Mouse (Mus musculus) limb, embryonic 12.5 days (tissue): ENCODE measurements around the gene Zfp708. TPM values are rescaled to one million over a fixed set of nuclear protein-coding genes. Genes with fewer than 3 reads are reported as not detected.
A peak's percentile ranks its signal among the peaks of the same experiment; 100 is the strongest.
"Not testable (repeated sequence)": the region's sequence is repeated elsewhere in the genome, so short reads cannot be mapped to it uniquely, and the experiment has no call there.

Experiments used
- ATAC-seq: fragments of 200-750 bp; cut with Nextera tagmentation; 2 replicates; pipeline ENCODE4 v1.8.0; 2017; ENCODE audit warnings: low read depth, moderate TSS enrichment; ENCODE audit not compliant: insufficient number of reproducible peaks, insufficient read depth, low FRiP score, low TSS enrichment
- H3K27ac ChIP-seq: fragments of 300-500 bp; sonication (generic); 2 replicates; pipeline ENCODE4 v1.5.1; 2016; ENCODE audit warnings: mild to moderate bottlenecking, moderate library complexity
- H3K27me3 ChIP-seq: fragments of 300-500 bp; sonication (generic); 2 replicates; pipeline ENCODE4 v1.6.1; 2016; ENCODE audit warnings: mild to moderate bottlenecking, moderate library complexity
- H3K36me3 ChIP-seq: fragments of 300-500 bp; sonication (generic); 2 replicates; pipeline ENCODE4 v1.6.1; 2016; ENCODE audit warnings: mild to moderate bottlenecking, moderate library complexity
- H3K4me1 ChIP-seq: fragments of 300-500 bp; sonication (generic); replicated peaks from 2 replicates; pipeline ENCODE4 v1.6.1; 2016
- H3K4me2 ChIP-seq: fragments of 300-500 bp; sonication (generic); 2 replicates; pipeline ENCODE4 v1.6.1; 2016; ENCODE audit warnings: mild to moderate bottlenecking, moderate library complexity
- H3K4me3 ChIP-seq: fragments of 300-500 bp; sonication (generic); replicated peaks from 2 replicates; pipeline ENCODE4 v1.5.1; 2016; ENCODE audit warnings: mild to moderate bottlenecking
- H3K9ac ChIP-seq: fragments of 300-500 bp; sonication (generic); replicated peaks from 2 replicates; pipeline ENCODE4 v1.6.1; 2016; ENCODE audit warnings: mild to moderate bottlenecking, moderate library complexity
- H3K9me3 ChIP-seq: fragments of 300-500 bp; sonication (generic); 2 replicates; pipeline ENCODE4 v1.6.1; 2016; ENCODE audit warnings: mild to moderate bottlenecking, moderate library complexity
- WGBS: fragments of 180-500 bp; shearing (Covaris S2); methylation state at CpG from one replicate; pipeline ENCODE4 v1.1.7; 2016; 5-methylcytosine and 5-hydroxymethylcytosine counted together
- polyA plus RNA-seq: library from polyadenylated mRNA; unstranded; fragments of >200 nt; fragmentation: Nextera tagmentation; extraction: Ambion mirVana; gene quantifications from 2 replicates; pipeline ENCODE4 v1.2.1, GENCODE M21; 2016

Zfp708 gene
- polyA plus RNA-seq: 8.4 and 8.7 TPM in 2 replicates

- Histone ChIP-seq H3K4me1 (no peaks in the 10 kb centered on the region), H3K27ac (no peak within 1 kb of the TSS), H3K4me2 (no peak within 1 kb of the TSS), H3K9me3 (no peaks in the 10 kb centered on the region), H3K4me3 (no peak within 1 kb of the TSS), H3K27me3 (no peaks in the 10 kb centered on the region), H3K9ac (no peak within 1 kb of the TSS), H3K36me3 (peaks cover 14% of the 10 kb centered on the region; the same call in 1 of the 2 replicates)
- ATAC-seq: no peak
- WGBS: 88% methylated on average over 10 of the region's 10 CpGs
Observed at GRCm38 (mm10) chr13:67097876-67098275, at the start of gene Zfp708. TSS of gene Zfp708 (minus strand) at chr13:67097976.

- Histone ChIP-seq H3K27me3 (no peaks in the 10 kb centered on the region), H3K4me1 (no peaks in the 10 kb centered on the region; the same call in 1 of the 2 replicates), H3K9me3 (no peaks in the 10 kb centered on the region), H3K4me3 (peak overlapping the region; percentile 66), H3K4me2 (peak overlapping the region; percentile 72), H3K9ac (peak overlapping the region; percentile 72), H3K27ac (no peak overlapping the region), H3K36me3 (no peaks in the 10 kb centered on the region)
- peak; percentile 93 for ATAC-seq
- WGBS: 3% methylated on average over 18 of the region's 18 CpGs
Observed at GRCm38 (mm10) chr13:67128038-67128721, 30.4 kb upstream of the Zfp708 start.

- H3K27me3 ChIP-seq, H3K9me3 ChIP-seq, H3K9ac ChIP-seq, H3K4me3 ChIP-seq, ATAC-seq, H3K36me3 ChIP-seq, H3K4me1 ChIP-seq, H3K27ac ChIP-seq: not testable (repeated sequence)
- 78% methylated on average over 10 of the region's 10 CpGs for WGBS
- H3K4me2 ChIP-seq: peak overlapping the region; percentile 72
Observed at GRCm38 (mm10) chr13:67127507-67127906, 29.7 kb upstream of the Zfp708 start.

GRCm38 (mm10) chr13:67124460-67124859 is 26.7 kb upstream of the Zfp708 start:
- Histone ChIP-seq H3K4me3 (no peak overlapping the region), H3K9ac (no peak overlapping the region), H3K27ac (no peak overlapping the region), H3K27me3 (no peaks in the 10 kb centered on the region), H3K4me2 (no peak overlapping the region), H3K9me3 (no peaks in the 10 kb centered on the region), H3K36me3 (no peaks in the 10 kb centered on the region), H3K4me1 (no peaks in the 10 kb centered on the region; the same call in 1 of the 2 replicates)
- 92% methylated on average over 1 of the region's 1 CpGs for WGBS
- ATAC-seq: no peak

- H3K4me1 ChIP-seq, H3K4me3 ChIP-seq, H3K9me3 ChIP-seq, H3K27me3 ChIP-seq, H3K36me3 ChIP-seq, H3K9ac ChIP-seq, H3K4me2 ChIP-seq, ATAC-seq, H3K27ac ChIP-seq: not testable (repeated sequence)
Observed at GRCm38 (mm10) chr13:67121360-67121759, 23.6 kb upstream of the Zfp708 start, which contains the start of gene Zfp759. TSS of gene Zfp759 (plus strand) at chr13:67121660.

GRCm38 (mm10) chr13:67116163-67116562 is 18.4 kb upstream of the Zfp708 start, which contains the start of gene Rslcan18:
TSS of gene Rslcan18 (minus strand) at chr13:67116263.
- H3K4me1 ChIP-seq, H3K27ac ChIP-seq, H3K27me3 ChIP-seq, H3K9ac ChIP-seq, H3K36me3 ChIP-seq, ATAC-seq, H3K4me2 ChIP-seq, H3K4me3 ChIP-seq, H3K9me3 ChIP-seq: not testable (repeated sequence)
- 93% methylated on average over 8 of the region's 8 CpGs for WGBS

GRCm38 (mm10) chr13:67113287-67113686 is 15.5 kb upstream of the Zfp708 start:
- Histone ChIP-seq H3K27ac (no peak overlapping the region), H3K36me3 (no peaks in the 10 kb centered on the region), H3K9ac (no peak overlapping the region), H3K4me1 (no peaks in the 10 kb centered on the region), H3K9me3 (no peaks in the 10 kb centered on the region), H3K4me2 (no peak overlapping the region), H3K27me3 (no peaks in the 10 kb centered on the region), H3K4me3 (no peak overlapping the region)
- WGBS: 94% methylated on average over 2 of the region's 2 CpGs
- no peak for ATAC-seq

- H3K9me3 ChIP-seq: no peaks in the 10 kb centered on the region
- no peak overlapping the region for H3K9ac ChIP-seq
- peaks cover 5% of the 10 kb centered on the region for H3K4me1 ChIP-seq
- H3K36me3 ChIP-seq: no peaks in the 10 kb centered on the region
- no peaks in the 10 kb centered on the region for H3K27me3 ChIP-seq
- no peak overlapping the region for H3K4me2 ChIP-seq
- WGBS: 84% methylated on average over 12 of the region's 12 CpGs
- no peak for ATAC-seq
- H3K4me3 ChIP-seq: no peak overlapping the region
- H3K27ac ChIP-seq: no peak overlapping the region
Observed at GRCm38 (mm10) chr13:67112096-67112495, 14.3 kb upstream of the Zfp708 start.

- WGBS: 5% methylated on average over 9 of the region's 9 CpGs
- Histone ChIP-seq H3K36me3 (peaks cover 12% of the 10 kb centered on the region; the same call in 1 of the 2 replicates), H3K4me1 (peaks cover 5% of the 10 kb centered on the region), H3K9ac (no peak overlapping the region), H3K4me3 (peak overlapping the region; percentile 57), H3K4me2 (peak overlapping the region; percentile 63), H3K9me3 (peaks cover 10% of the 10 kb centered on the region; the same call in 1 of the 2 replicates), H3K27me3 (no peaks in the 10 kb centered on the region), H3K27ac (no peak overlapping the region)
- ATAC-seq: peak; percentile 44
Observed at GRCm38 (mm10) chr13:67108821-67109206, 11.0 kb upstream of the Zfp708 start.

GRCm38 (mm10) chr13:67108194-67108820 is 10.5 kb upstream of the Zfp708 start, which contains the start of gene Gm28557:
TSS of gene Gm28557 (minus strand) at chr13:67108604.
- ATAC-seq: peak; percentile 96
- H3K27me3 ChIP-seq: no peaks in the 10 kb centered on the region
- H3K4me2 ChIP-seq: peak within 1 kb of the TSS; percentile 63
- peaks cover 10% of the 10 kb centered on the region; the same call in 1 of the 2 replicates for H3K9me3 ChIP-seq
- peaks cover 12% of the 10 kb centered on the region; the same call in 1 of the 2 replicates for H3K36me3 ChIP-seq
- peak within 1 kb of the TSS; percentile 57 for H3K4me3 ChIP-seq
- peaks cover 5% of the 10 kb centered on the region for H3K4me1 ChIP-seq
- peak within 1 kb of the TSS; percentile 66 for H3K9ac ChIP-seq
- WGBS: 0% methylated on average over 17 of the region's 17 CpGs
- peak within 1 kb of the TSS; percentile 86 for H3K27ac ChIP-seq

- peaks cover 10% of the 10 kb centered on the region; the same call in 1 of the 2 replicates for H3K9me3 ChIP-seq
Observed at GRCm38 (mm10) chr13:67107681-67108080, 9.9 kb upstream of the Zfp708 start.

More at GRCm38 (mm10) chr13:67107681-67108080, 9.9 kb upstream of the Zfp708 start:
- Histone ChIP-seq H3K4me3 (peak overlapping the region; percentile 57), H3K4me2 (peak overlapping the region; percentile 63), H3K27me3 (no peaks in the 10 kb centered on the region), H3K4me1 (peaks cover 5% of the 10 kb centered on the region), H3K27ac (peak overlapping the region; percentile 86), H3K36me3 (peaks cover 12% of the 10 kb centered on the region; the same call in 1 of the 2 replicates), H3K9ac (peak overlapping the region; percentile 66)
- no peak for ATAC-seq
- 69% methylated on average over 9 of the region's 9 CpGs for WGBS
